Mouse (Mus musculus) small intestine, adult 10 weeks (tissue): ENCODE measurements around the gene AI987944. TPM values are rescaled to one million over a fixed set of nuclear protein-coding genes. Genes with fewer than 3 reads are reported as not detected.

Experiments used
- polyA plus RNA-seq: library from polyadenylated mRNA; stranded (reverse); fragments of 350-450 nt; fragmentation: Illumina TruSeq; extraction: RNeasy Lipid Tissue Mini Kit (QIAGEN cat#74804); gene quantifications from one replicate; pipeline ENCODE4 v1.2.3, GENCODE M21; 2014; ENCODE audit warnings: low replicate concordance

Gene AI987944
- polyA plus RNA-seq, result 52.3 TPM

DNA sequence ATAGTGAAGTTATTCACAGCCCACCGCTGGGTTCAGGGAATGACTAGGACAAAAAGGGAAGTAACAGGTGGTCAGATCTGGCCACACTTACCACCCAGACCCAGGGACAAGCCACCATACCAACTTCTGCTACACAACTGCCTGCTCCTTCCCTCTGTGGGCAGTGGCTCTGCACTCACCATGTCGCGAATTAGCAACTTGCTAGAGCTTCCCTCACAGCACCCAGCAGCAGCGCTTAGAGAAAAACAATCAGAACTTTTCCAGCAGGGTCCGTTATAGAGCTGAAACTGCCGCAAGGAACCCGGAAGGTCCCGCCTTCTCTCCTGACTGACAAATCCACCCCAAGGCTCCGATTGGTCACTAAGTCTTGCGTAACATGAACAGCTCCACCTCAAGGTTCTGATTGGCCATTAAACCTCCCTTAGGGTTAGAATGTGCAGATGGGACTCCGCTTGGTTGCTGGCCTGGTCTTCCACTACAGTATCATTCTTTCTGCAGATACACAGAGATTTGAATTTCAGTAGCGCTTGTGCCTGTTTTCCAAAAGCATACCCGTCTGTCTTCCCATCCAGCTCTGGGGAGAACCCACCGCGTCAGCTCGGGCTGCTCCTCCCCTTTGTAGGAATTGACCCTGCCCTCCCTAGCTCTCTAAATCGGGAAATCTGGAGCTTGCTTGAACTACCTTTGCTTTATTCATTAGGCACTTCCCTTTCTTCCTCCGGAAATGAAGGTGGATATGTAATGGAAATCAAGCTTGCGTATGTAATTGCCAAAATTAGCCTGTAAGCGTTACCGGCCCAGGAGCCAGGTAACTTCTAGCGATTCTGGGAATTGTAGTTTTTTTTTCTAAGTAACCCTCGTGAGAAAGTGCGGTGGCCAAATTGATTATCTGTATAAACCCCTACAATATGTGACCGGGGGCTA, at the start of gene AI987944:
Gene AI987944, minus strand, starts transcription at position 332 of the 924 bp plus-strand sequence.

Other genes starting within 250 kb of the AI987944 start
- gene Gm5592, start 239.5 kb downstream of the AI987944 start, polyA plus RNA-seq, result not detected
- gene Vmn2r57, start 55.3 kb upstream of the AI987944 start, polyA plus RNA-seq, result 0.48 TPM
- 0.19 TPM for gene Gm20449, start 106.0 kb upstream of the AI987944 start, polyA plus RNA-seq
- gene AW146154, start 106.5 kb upstream of the AI987944 start, polyA plus RNA-seq, result 26.5 TPM
- gene Gm6871, start 180.3 kb upstream of the AI987944 start, polyA plus RNA-seq, result not detected
- 55.9 TPM for gene 2610021A01Rik, start 205.9 kb upstream of the AI987944 start, polyA plus RNA-seq
- gene Zfp788, start 239.8 kb upstream of the AI987944 start, polyA plus RNA-seq, result 39.0 TPM